Mouse (Mus musculus) heart, postnatal 0 days (tissue): ENCODE measurements at regions not wholly inside any gene's neighbourhood (a gene's known extent, or its start where the extent isn't known, plus 50 kb on each side); places are given as distances from the start of the nearest gene placed in this dataset.

Experiments
- ATAC-seq: fragments of 200-750 bp; cut with Nextera tagmentation; 2 replicates; pipeline ENCODE4 v1.8.0; 2017; ENCODE audit warnings: low read depth, moderate number of reproducible peaks, moderate library complexity; ENCODE audit not compliant: insufficient read depth
- DNase-seq: peaks from one replicate; pipeline ENCODE4 v3.0.0-alpha.2; 2016; ENCODE audit warnings: low spot score
- H3K27ac ChIP-seq: fragments of 300-500 bp; sonication (generic); 2 replicates; pipeline ENCODE4 v1.5.1; 2014; ENCODE audit warnings: low read depth, mild to moderate bottlenecking
- H3K27me3 ChIP-seq: fragments of 300-500 bp; sonication (generic); 2 replicates; pipeline ENCODE4 v1.6.1; 2014; ENCODE audit warnings: low read length, mixed read lengths; ENCODE audit not compliant: control insufficient read depth, insufficient read depth
- H3K36me3 ChIP-seq: fragments of 300-500 bp; sonication (generic); replicated peaks from 2 replicates; pipeline ENCODE4 v1.6.1; 2014; ENCODE audit warnings: low read length, mixed read lengths; ENCODE audit not compliant: control insufficient read depth, insufficient read depth
- H3K4me1 ChIP-seq: fragments of 300-500 bp; sonication (generic); 2 replicates; pipeline ENCODE4 v1.6.1; 2014; ENCODE audit warnings: antibody characterized with exemption; ENCODE audit not compliant: control insufficient read depth, insufficient read depth
- H3K4me2 ChIP-seq: fragments of 300-500 bp; sonication (generic); 2 replicates; pipeline ENCODE4 v1.6.1; 2014; ENCODE audit warnings: low read depth, mild to moderate bottlenecking, low read length, moderate library complexity
- H3K4me3 ChIP-seq: fragments of 300-500 bp; sonication (generic); 2 replicates; pipeline ENCODE4 v1.5.1; 2014; ENCODE audit warnings: low read depth, low read length
- H3K9ac ChIP-seq: fragments of 300-500 bp; sonication (generic); replicated peaks from 2 replicates; pipeline ENCODE4 v1.6.1; 2014; ENCODE audit warnings: low read depth, low read length, mixed read lengths
- H3K9me3 ChIP-seq: fragments of 300-500 bp; sonication (generic); replicated peaks from 2 replicates; pipeline ENCODE4 v1.6.1; 2016; ENCODE audit warnings: low read length; ENCODE audit not compliant: control insufficient read depth
- CTCF ChIP-seq: IDR thresholded peaks from 2 replicates; pipeline ENCODE4 v1.5.1; 2016; ENCODE audit warnings: antibody characterized with exemption, control low read depth, low read depth
- EP300 ChIP-seq: IDR thresholded peaks from 2 replicates; pipeline ENCODE4 v1.6.1; 2016; ENCODE audit warnings: antibody characterized with exemption, low read depth
- WGBS: fragments of 180-500 bp; shearing (Covaris S2); extraction: QIAGEN DNeasy Blood & Tissue Kit; methylation state at CpG from one replicate; pipeline ENCODE4 v1.1.7; 2014; 5-methylcytosine and 5-hydroxymethylcytosine counted together

DNA sequence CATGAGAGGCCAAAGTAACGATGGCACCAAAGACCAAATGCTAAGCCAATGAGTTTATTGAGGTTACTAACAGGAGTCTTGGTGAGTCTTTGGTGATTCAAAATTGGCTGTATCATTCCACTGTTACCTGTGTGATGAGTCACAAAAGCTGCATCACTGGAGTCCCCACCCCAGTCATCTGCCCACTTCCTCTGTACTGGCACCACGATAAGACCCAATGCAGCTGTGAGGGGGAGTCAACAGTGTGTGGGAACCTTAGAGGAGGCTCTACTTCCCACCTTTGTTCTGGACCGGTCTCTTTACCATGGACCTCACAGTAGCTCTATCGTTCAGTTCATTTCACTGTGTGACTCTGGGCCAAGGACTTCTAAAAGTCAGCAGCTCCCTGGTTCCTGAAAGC is 657.2 kb downstream of the Tmem114 start:
- 62% methylated on average over 4 of the region's 4 CpGs for WGBS
- Histone ChIP-seq H3K4me1 (no peaks in the 10 kb centered on the region), H3K9me3 (no peaks in the 10 kb centered on the region), H3K36me3 (no peaks in the 10 kb centered on the region), H3K9ac (no peak overlapping the region), H3K4me2 (no peak overlapping the region), H3K4me3 (no peak overlapping the region), H3K27me3 (no peaks in the 10 kb centered on the region), H3K27ac (peak overlapping the region; percentile 48; the same call in 1 of the 2 replicates)
- DNase-seq = no peak
- TF ChIP-seq CTCF (no peak), EP300 (no peak)
- ATAC-seq = no peak

DNA sequence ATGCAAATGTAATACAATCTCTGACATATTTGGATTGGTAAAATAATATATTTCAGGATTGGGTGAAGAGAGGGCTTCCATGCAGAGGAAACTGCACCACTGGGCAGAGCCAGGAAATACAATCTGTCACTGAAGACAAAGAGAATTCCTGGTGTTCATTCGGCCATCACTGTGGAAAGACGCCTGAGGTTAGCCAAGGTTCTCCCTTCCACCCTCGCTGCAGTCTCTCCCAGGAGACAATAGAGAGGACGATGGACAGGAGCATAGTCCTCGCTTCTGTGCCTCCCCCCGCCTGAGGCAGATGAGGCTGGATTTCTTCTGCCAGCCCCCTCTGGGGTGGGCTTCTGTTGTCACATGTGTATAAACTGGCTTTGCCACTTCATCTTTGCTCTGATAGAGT is 660.6 kb downstream of the Tmem114 start:
- Histone ChIP-seq H3K27me3 (no peaks in the 10 kb centered on the region), H3K4me2 (no peak overlapping the region), H3K9ac (no peak overlapping the region), H3K9me3 (no peaks in the 10 kb centered on the region), H3K27ac (no peak overlapping the region), H3K36me3 (no peaks in the 10 kb centered on the region), H3K4me3 (no peak overlapping the region), H3K4me1 (no peaks in the 10 kb centered on the region)
- ATAC-seq (no peak), DNase-seq (no peak)
- WGBS = 59% methylated on average over 6 of the region's 6 CpGs
- TF ChIP-seq EP300 (no peak), CTCF (no peak)

DNA sequence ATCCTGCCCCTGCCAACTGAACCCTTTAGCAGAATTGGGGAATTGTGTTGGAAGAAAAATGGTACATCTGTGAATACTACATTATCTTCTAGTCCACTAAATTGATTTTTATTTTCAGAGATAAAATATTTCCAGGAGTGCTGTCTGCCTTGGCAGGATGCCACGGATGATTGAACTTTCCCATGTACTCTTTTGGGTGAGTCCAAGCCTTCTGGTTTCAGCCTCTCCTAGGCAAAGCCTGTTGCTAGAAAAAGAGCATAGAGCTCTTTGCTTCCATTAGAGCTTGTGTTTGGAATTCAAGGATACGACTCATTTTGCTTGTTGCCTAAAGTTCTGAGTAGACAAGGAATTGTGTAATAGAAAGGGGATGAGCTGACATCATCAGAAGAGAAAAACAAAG is 696.8 kb downstream of the Tmem114 start:
- no peaks in the 10 kb centered on the region for H3K4me1 ChIP-seq
- 47% methylated on average over 2 of the region's 2 CpGs for WGBS
- DNase-seq (no peak), ATAC-seq (no peak)
- H3K4me3 ChIP-seq = no peak overlapping the region
- TF ChIP-seq CTCF = no peak
- TF ChIP-seq EP300 = no peak
- no peak overlapping the region for H3K27ac ChIP-seq
- H3K9ac ChIP-seq = no peak overlapping the region
- H3K4me2 ChIP-seq = no peak overlapping the region
- no peaks in the 10 kb centered on the region; the same call in 1 of the 2 replicates for H3K9me3 ChIP-seq
- H3K27me3 ChIP-seq = no peaks in the 10 kb centered on the region
- H3K36me3 ChIP-seq = no peaks in the 10 kb centered on the region

DNA sequence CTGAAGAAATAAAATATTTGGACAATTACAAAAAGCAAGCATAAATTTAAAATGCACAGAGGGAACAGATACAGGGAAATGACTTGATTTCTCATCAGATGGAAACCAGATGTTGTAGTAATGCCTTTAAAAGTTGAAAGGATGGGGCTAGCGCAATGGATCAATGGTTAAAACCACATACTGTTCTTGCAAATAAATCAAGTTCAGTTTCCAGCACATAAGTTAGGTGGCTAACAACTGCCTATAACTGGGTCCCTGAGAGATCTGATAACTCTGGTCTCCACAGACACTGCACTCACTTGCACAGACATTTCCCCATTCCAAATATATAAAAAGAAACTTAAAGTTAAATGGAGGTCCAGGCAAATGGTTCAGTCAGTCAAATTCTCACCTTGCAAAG is 699.7 kb downstream of the Tmem114 start:
- WGBS = 68% methylated on average over 1 of the region's 1 CpGs
- Histone ChIP-seq H3K36me3 (no peaks in the 10 kb centered on the region), H3K9me3 (no peaks in the 10 kb centered on the region), H3K4me2 (no peak overlapping the region), H3K27me3 (no peaks in the 10 kb centered on the region), H3K4me3 (no peak overlapping the region), H3K9ac (no peak overlapping the region), H3K27ac (no peak overlapping the region), H3K4me1 (no peaks in the 10 kb centered on the region)
- TF ChIP-seq CTCF = no peak
- TF ChIP-seq EP300 = no peak
- DNase-seq (no peak), ATAC-seq (no peak)

DNA sequence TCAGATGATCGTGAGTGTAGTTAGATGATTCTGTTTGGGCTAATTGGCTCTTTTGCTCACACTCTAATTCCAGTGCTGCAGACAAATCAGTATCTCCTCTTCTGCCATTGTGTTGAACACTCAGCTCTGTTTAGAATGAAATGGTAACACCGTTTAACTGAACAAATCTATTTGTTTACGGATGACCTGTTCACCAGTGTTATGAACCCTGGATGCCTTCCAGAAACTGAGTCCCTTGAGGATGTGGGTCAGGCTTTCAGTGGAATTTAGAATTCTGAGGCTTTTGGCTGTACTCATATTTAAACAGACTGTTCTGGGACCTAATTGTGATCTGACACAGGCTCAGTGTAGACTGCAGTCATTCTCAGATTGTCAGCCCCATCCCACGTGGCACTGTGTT is 723.5 kb downstream of the Tmem114 start:
- Histone ChIP-seq H3K4me3 (no peak overlapping the region), H3K4me1 (no peaks in the 10 kb centered on the region), H3K27me3 (no peaks in the 10 kb centered on the region), H3K9ac (no peak overlapping the region), H3K9me3 (no peaks in the 10 kb centered on the region), H3K36me3 (no peaks in the 10 kb centered on the region), H3K4me2 (no peak overlapping the region), H3K27ac (no peak overlapping the region)
- DNase-seq (no peak), ATAC-seq (no peak)
- 50% methylated on average over 4 of the region's 4 CpGs for WGBS
- no peak for TF ChIP-seq EP300
- TF ChIP-seq CTCF = no peak

DNA sequence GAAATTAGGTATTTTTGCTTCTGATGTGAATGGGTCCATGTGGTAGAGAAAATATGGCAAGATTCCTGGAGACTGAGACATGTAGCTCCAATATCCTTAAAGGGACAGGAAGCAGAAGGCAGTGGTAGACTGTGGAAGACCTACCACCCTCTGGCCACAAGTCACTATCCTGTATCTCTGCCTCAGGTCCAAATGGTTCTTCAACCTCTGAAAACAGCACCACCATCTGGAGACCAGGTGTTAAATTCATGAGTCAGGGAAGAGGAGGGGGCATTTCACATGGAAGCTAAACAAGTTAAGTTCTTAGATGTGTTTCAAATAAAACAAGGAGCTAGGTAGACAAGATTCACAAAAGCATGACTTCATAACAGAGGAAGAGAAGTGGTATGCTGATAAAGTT is 739.5 kb downstream of the Tmem114 start:
- ATAC-seq (no peak), DNase-seq (no peak)
- H3K27ac ChIP-seq = no peak overlapping the region
- no peaks in the 10 kb centered on the region for H3K9me3 ChIP-seq
- TF ChIP-seq EP300 (no peak), CTCF (no peak)
- no peaks in the 10 kb centered on the region for H3K36me3 ChIP-seq
- no peak overlapping the region for H3K4me2 ChIP-seq
- H3K9ac ChIP-seq = no peak overlapping the region
- no peaks in the 10 kb centered on the region for H3K4me1 ChIP-seq
- no peak overlapping the region for H3K4me3 ChIP-seq
- no peaks in the 10 kb centered on the region for H3K27me3 ChIP-seq
